Mouse (Mus musculus) midbrain, embryonic 14.5 days (tissue): ENCODE data around the gene Umad1. TPM values are rescaled to one million over a fixed set of nuclear protein-coding genes. Genes with fewer than 3 reads are reported as not detected.

Source experiments
- ATAC-seq: fragments of 200-750 bp; cut with Nextera tagmentation; 2 replicates; pipeline ENCODE4 v1.8.0; 2017; ENCODE audit warnings: moderate number of reproducible peaks, moderate library complexity; ENCODE audit not compliant: low FRiP score, low TSS enrichment
- DNase-seq: peaks from one replicate; pipeline ENCODE4 v3.0.0-alpha.2; 2015
- H3K27ac ChIP-seq: fragments of 300-500 bp; sonication (generic); replicated peaks from 2 replicates; pipeline ENCODE4 v1.5.1; 2014; ENCODE audit warnings: mild to moderate bottlenecking, low read depth, low read length, moderate library complexity
- H3K27me3 ChIP-seq: fragments of 300-500 bp; sonication (generic); 2 replicates; pipeline ENCODE4 v1.6.1; 2014; ENCODE audit warnings: low read length, control low read depth, mixed read lengths; ENCODE audit not compliant: control insufficient read depth, insufficient read depth
- H3K36me3 ChIP-seq: fragments of 300-500 bp; sonication (generic); 2 replicates; pipeline ENCODE4 v1.6.1; 2014; ENCODE audit warnings: low read length, control low read depth; ENCODE audit not compliant: control insufficient read depth, insufficient read depth
- H3K4me1 ChIP-seq: fragments of 300-500 bp; sonication (generic); 2 replicates; pipeline ENCODE4 v1.6.1; 2014; ENCODE audit warnings: mild to moderate bottlenecking, antibody characterized with exemption, low read length, control low read depth; ENCODE audit not compliant: control insufficient read depth, insufficient read depth
- H3K4me2 ChIP-seq: fragments of 300-500 bp; sonication (generic); 2 replicates; pipeline ENCODE4 v1.6.1; 2014; ENCODE audit warnings: mild to moderate bottlenecking, low read length, moderate library complexity
- H3K4me3 ChIP-seq: fragments of 300-500 bp; sonication (generic); replicated peaks from 2 replicates; pipeline ENCODE4 v1.5.1; 2014; ENCODE audit warnings: low read depth, low read length
- H3K9ac ChIP-seq: fragments of 300-500 bp; sonication (generic); replicated peaks from 2 replicates; pipeline ENCODE4 v1.6.1; 2014; ENCODE audit warnings: mild to moderate bottlenecking, low read length, moderate library complexity
- H3K9me3 ChIP-seq: fragments of 300-500 bp; sonication (generic); 2 replicates; pipeline ENCODE4 v1.6.1; 2016; ENCODE audit warnings: low read length, control low read depth, mixed read lengths; ENCODE audit not compliant: control insufficient read depth
- WGBS: fragments of 180-500 bp; shearing (Covaris S2); extraction: QIAGEN DNeasy Blood & Tissue Kit; methylation state at CpG from one replicate; pipeline ENCODE4 v1.1.7; 2014; 5-methylcytosine and 5-hydroxymethylcytosine counted together
- polyA plus RNA-seq: library from polyadenylated mRNA; unstranded; fragments of >200 nt; fragmentation: Nextera tagmentation; extraction: Ambion mirVana; gene quantifications from 2 replicates; pipeline ENCODE4 v1.2.1, GENCODE M21; 2014

The Umad1 gene
- polyA plus RNA-seq, 1 experiment from 2014 or later: 57.2 TPM

DNA sequence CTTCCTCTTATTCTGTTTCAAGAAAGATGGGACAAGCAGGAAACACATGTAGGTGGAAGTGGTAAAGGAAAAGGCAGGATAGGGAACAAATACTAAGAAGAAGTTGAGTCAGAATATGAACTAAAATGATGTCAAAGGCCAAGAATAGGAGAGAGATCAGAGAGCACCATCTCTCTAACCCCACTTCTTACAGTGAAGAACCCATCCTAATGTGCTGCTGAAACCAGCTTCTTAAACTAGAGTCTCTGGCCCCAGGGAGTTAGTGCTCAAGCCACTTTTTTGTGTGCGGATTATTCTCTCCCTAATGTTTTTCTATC is 161.1 kb downstream of the Umad1 start:
- WGBS: 92% methylated on average over 1 of the region's 1 CpGs
- H3K9ac ChIP-seq: no peak overlapping the region
- H3K36me3 ChIP-seq: no peaks in the 10 kb centered on the region
- no peaks in the 10 kb centered on the region for H3K27me3 ChIP-seq
- DNase-seq (no peak), ATAC-seq (no peak)
- 0 out of 2 replicates have a peak, but pooled peaks cover 8% of the 10 kb centered on the region for H3K4me1 ChIP-seq
- H3K4me3 ChIP-seq: no peak overlapping the region
- no peak overlapping the region for H3K4me2 ChIP-seq
- H3K27ac ChIP-seq: no peak overlapping the region
- H3K9me3 ChIP-seq: no peaks in the 10 kb centered on the region

DNA sequence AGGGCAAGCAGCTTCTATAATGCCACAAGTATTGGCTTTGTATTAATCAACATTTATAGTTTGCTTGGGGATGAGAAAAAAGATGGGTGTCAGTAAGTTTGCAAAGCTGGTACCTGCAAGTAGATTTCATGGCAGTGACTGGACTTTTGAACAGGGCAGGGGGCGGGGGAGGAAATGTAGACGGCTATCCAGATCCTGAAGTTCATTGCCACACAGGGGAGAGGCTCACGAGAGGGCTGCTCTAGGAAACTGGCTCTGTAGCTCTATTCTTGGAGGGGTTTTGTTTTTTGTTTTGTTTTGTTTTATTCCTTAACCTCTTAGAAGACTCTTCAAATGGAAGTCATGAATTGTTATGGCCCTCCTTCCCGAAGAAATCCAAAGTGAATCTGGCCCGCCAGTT is 162.3 kb downstream of the Umad1 start:
- H3K4me1 ChIP-seq: 0 out of 2 replicates have a peak, but pooled peaks cover 8% of the 10 kb centered on the region
- no peak overlapping the region for H3K9ac ChIP-seq
- H3K27ac ChIP-seq: no peak overlapping the region
- H3K4me3 ChIP-seq: no peak overlapping the region
- DNase-seq (no peak), ATAC-seq (no peak)
- H3K27me3 ChIP-seq: no peaks in the 10 kb centered on the region
- no peaks in the 10 kb centered on the region for H3K36me3 ChIP-seq
- WGBS: 83% methylated on average over 5 of the region's 5 CpGs
- no peak overlapping the region for H3K4me2 ChIP-seq
- no peaks in the 10 kb centered on the region for H3K9me3 ChIP-seq

DNA sequence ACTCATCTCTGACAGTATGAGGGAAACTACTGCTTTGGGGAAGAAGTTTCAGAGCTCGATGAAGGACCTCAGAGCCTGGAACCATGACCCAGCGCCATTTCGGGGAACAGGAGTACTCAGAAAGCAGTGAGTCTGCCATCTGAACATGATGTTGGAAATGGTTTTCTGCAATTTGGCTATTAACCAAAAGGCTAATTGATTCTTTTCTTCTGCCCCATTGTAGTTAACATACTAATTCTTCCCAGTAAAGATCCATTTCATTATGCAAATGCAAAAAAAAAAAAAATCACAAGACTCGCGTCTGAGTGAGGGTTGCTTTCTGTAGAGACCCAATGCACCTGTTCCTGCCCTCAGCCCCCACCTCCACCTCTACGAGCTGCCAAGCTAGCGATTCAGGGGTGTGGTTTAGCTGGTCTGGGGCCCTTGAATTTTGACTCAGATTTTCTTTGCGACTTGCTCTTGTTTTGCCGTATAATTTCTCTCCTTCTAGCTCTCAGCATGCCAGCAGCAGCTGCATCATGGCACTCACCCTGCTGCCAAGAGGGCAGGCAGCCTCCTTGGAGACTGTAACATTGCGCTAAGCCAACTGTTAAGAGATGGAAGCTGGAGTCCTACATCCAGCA is 163.0 kb downstream of the Umad1 start:
- Histone ChIP-seq H3K4me2 (no peak overlapping the region), H3K4me1 (0 out of 2 replicates have a peak, but pooled peaks cover 8% of the 10 kb centered on the region), H3K27me3 (no peaks in the 10 kb centered on the region), H3K27ac (no peak overlapping the region), H3K9me3 (no peaks in the 10 kb centered on the region), H3K9ac (no peak overlapping the region), H3K4me3 (no peak overlapping the region), H3K36me3 (no peaks in the 10 kb centered on the region)
- DNase-seq (peak; percentile 35), ATAC-seq (peak; percentile 60; the same call in 1 of the 2 replicates)
- 51% methylated on average over 10 of the region's 10 CpGs for WGBS

DNA sequence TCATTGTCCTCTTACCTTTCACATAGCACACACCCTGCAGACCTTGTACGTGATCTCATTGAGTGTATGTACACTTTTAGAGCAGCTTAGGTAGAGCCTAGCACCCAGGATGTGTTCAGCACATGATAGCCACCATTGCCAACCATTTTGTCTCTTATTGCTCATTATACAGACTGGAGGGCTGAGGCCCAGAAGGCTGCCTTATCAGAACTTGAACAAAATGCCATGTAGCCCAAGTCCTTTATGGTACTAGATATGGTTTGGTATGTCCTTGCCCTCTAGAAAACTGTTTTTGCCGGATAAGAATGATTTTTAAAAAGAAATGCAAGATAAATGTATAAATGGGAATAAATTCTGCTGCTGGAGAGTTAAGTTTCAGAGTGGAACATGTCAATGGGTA is 164.1 kb downstream of the Umad1 start:
- WGBS: 90% methylated on average over 2 of the region's 2 CpGs
- Histone ChIP-seq H3K36me3 (0 out of 2 replicates have a peak, but pooled peaks cover 4% of the 10 kb centered on the region), H3K4me2 (no peak overlapping the region)

DNA sequence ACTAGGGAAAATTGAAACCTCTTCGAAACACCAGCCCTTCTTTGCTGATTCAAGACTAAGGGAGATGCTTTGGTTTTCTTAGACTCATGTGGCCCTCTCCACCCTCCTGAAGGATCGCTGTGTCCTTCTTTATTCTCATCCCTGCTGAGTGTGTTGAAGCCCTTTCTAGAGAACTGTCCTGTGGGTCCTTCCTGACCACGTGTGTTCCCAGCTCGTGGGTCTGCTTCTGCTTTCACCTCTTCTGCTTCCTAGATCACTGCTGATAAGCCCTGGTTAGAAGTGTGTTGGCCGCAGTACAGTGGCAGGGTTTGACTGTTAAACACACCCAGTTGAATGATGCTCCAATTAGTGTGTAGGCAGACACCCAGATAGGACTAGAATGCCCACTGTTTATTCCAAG is 168.6 kb downstream of the Umad1 start:
- Histone ChIP-seq H3K4me1 (peaks cover 3% of the 10 kb centered on the region; the same call in 1 of the 2 replicates), H3K9ac (no peak overlapping the region), H3K4me2 (no peak overlapping the region), H3K4me3 (no peak overlapping the region), H3K9me3 (no peaks in the 10 kb centered on the region), H3K27me3 (no peaks in the 10 kb centered on the region), H3K36me3 (0 out of 2 replicates have a peak, but pooled peaks cover 4% of the 10 kb centered on the region), H3K27ac (no peak overlapping the region)
- 92% methylated on average over 5 of the region's 5 CpGs for WGBS
- no peak for ATAC-seq
- DNase-seq: no peak

More for the DNA sequence above, 164.1 kb downstream of the Umad1 start:
- Histone ChIP-seq H3K4me1 (0 out of 2 replicates have a peak, but pooled peaks cover 8% of the 10 kb centered on the region), H3K9ac (no peak overlapping the region), H3K27me3 (no peaks in the 10 kb centered on the region), H3K27ac (no peak overlapping the region), H3K9me3 (no peaks in the 10 kb centered on the region), H3K4me3 (no peak overlapping the region)
- no peak for DNase-seq
- ATAC-seq: no peak

DNA sequence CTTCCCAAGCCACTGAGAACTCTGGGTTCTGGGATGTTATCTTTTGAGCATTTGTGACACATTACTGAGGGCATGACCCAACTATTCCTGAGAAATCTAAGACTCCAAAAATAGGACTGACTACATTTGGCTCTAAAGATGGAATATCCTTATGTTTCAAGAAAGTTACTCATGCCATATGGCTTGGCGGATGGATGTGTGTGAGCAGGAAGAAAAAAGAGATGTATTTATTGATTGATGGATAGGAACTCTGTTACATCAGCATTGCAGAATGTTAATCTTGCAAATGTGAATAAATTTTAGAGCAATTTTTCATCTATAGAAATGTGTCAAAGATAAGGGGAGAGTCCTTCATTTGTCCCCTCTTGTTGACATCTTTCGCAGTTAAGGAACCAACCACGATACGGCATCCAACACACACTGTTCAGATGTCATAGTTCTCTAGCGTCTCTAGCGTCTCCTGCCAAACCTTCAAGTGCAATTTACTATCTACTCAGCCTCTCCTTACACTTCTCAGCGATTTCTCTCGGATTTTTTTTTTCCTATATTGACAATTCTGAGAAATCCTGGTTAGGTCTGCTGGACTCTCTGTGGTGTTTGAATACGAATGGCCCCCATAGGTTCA is 171.6 kb downstream of the Umad1 start:
- Histone ChIP-seq H3K36me3 (peaks cover 4% of the 10 kb centered on the region; the same call in 1 of the 2 replicates), H3K27ac (no peak overlapping the region), H3K4me1 (peaks cover 6% of the 10 kb centered on the region; the same call in 1 of the 2 replicates), H3K4me2 (no peak overlapping the region), H3K9ac (no peak overlapping the region), H3K4me3 (no peak overlapping the region), H3K27me3 (no peaks in the 10 kb centered on the region), H3K9me3 (no peaks in the 10 kb centered on the region)
- no peak for DNase-seq
- no peak for ATAC-seq
- WGBS: 97% methylated on average over 9 of the region's 9 CpGs

DNA sequence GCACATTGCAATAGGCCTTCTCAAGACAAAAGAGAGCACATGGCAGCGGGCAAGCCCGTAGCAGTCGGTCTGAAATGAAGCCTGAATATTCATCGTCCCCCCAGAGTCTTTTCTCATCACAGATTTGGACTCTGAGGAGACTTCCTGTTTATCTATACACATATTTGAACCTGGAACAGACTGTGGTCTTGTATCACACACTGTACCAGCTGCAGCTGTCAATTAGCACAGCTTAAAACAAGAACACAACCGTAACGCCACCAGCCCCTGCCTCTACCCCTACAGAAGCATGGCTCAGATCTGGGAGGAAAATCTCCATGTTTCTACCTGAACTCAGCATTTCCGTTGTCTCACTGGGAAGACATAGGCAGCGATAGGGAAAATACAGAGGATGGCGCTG is 174.1 kb downstream of the Umad1 start:
- WGBS: 71% methylated on average over 9 of the region's 9 CpGs
- peaks cover 6% of the 10 kb centered on the region; the same call in 1 of the 2 replicates for H3K4me1 ChIP-seq
- H3K36me3 ChIP-seq: no peaks in the 10 kb centered on the region; the same call in 1 of the 2 replicates
- H3K27me3 ChIP-seq: no peaks in the 10 kb centered on the region
- H3K4me2 ChIP-seq: no peak overlapping the region
- no peak overlapping the region for H3K4me3 ChIP-seq
- ATAC-seq: no peak
- H3K27ac ChIP-seq: no peak overlapping the region
- no peaks in the 10 kb centered on the region for H3K9me3 ChIP-seq
- no peak for DNase-seq
- H3K9ac ChIP-seq: no peak overlapping the region

DNA sequence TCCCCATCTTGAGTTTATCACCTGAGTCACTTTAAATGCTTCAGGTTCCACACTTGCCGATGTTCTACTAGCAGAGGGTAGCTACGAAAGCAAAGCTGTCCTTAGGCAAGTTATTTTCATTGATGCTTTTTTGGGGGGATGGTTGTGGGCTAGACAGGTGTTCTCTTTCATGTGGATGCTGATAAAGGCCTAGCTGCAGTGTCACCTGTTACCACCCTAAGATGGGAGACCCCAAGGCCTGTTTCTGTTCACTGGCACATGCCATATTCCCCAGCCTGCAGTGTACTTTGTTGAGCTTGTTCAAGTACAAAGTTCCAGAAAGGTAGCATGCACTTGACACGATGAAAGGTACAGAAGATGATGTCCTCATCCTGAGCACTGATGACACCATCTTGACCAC is 178.8 kb downstream of the Umad1 start:
- Histone ChIP-seq H3K9ac (no peak overlapping the region), H3K4me3 (no peak overlapping the region), H3K4me1 (peaks cover 3% of the 10 kb centered on the region; the same call in 1 of the 2 replicates), H3K27me3 (no peaks in the 10 kb centered on the region), H3K4me2 (no peak overlapping the region), H3K36me3 (no peaks in the 10 kb centered on the region; the same call in 1 of the 2 replicates), H3K9me3 (no peaks in the 10 kb centered on the region), H3K27ac (no peak overlapping the region)
- no peak for DNase-seq
- 95% methylated on average over 3 of the region's 3 CpGs for WGBS
- no peak for ATAC-seq

DNA sequence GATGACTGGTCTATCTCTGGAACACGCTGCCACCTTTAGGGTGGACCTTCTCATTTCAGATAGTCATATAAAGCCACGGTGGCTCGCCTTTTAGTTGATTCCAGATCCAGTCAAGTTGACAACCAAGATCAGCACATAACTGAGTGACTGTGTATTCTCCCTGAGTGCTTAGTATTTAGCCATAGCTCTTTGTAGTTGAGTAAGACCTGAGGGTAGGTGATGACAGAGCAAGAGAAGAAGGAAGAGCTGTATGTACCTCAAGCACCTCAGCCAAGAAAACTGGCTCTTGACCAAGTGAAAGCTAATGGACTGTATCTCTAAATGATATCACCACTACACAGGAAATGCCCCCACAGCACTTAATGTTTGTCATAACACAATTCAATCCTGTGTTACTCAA is 182.7 kb downstream of the Umad1 start:
- WGBS: 93% methylated on average over 3 of the region's 3 CpGs
- no peak overlapping the region for H3K4me2 ChIP-seq

More for the DNA sequence above, 182.7 kb downstream of the Umad1 start:
- 0 out of 2 replicates have a peak, but pooled peaks cover 2% of the 10 kb centered on the region for H3K4me1 ChIP-seq
- ATAC-seq (no peak), DNase-seq (no peak)
- H3K4me3 ChIP-seq: no peak overlapping the region
- no peaks in the 10 kb centered on the region for H3K9me3 ChIP-seq
- H3K27ac ChIP-seq: no peak overlapping the region
- H3K9ac ChIP-seq: no peak overlapping the region
- H3K36me3 ChIP-seq: no peaks in the 10 kb centered on the region
- no peaks in the 10 kb centered on the region for H3K27me3 ChIP-seq
